Mouse (Mus musculus) hematopoietic multipotent progenitor cell, adult 10-12 weeks (in vitro differentiated cells): Measurements from ENCODE around the gene Gm3233. TPM values are rescaled to one million over a fixed set of nuclear protein-coding genes. Genes with fewer than 3 reads are reported as not detected.

Source experiments
- polyA plus RNA-seq: library from polyadenylated mRNA; stranded (reverse); fragments of >175 nt; gene quantifications from 2 replicates; pipeline ENCODE4 v1.2.3, GENCODE M21; 2012; ENCODE audit warnings: low replicate concordance

Gene Gm3233
- not detected in 2 replicates for polyA plus RNA-seq

GRCm38 (mm10) chr10:77759582-77759981, at the start of gene Gm3233:
Gene Gm3233 (minus strand): TSS chr10:77759682.

GRCm38 (mm10) chr10:77798921-77799508, 39.5 kb upstream of the Gm3233 start, which contains the start of gene Gm19668:
Gene Gm19668 (minus strand): TSS chr10:77799133.

GRCm38 (mm10) chr10:77794976-77795375, 35.5 kb upstream of the Gm3233 start, which contains the start of gene Gm9639:
Gene Gm9639 (minus strand): TSS chr10:77795076.

GRCm38 (mm10) chr10:77787876-77788275, 28.4 kb upstream of the Gm3233 start, which contains the start of gene Gm7137:
Gene Gm7137 (minus strand): TSS chr10:77788200.

GRCm38 (mm10) chr10:77782442-77782841, 23.0 kb upstream of the Gm3233 start, which contains the start of gene Gm3250:
Gene Gm3250 (minus strand): TSS chr10:77782542.

GRCm38 (mm10) chr10:77776844-77777243, 17.4 kb upstream of the Gm3233 start, which contains the start of gene Gm7138:
Gene Gm7138 (minus strand): TSS chr10:77776944.

GRCm38 (mm10) chr10:77771225-77771624, 11.7 kb upstream of the Gm3233 start, which contains the start of gene Gm3238:
Gene Gm3238 (minus strand): TSS chr10:77771325.

GRCm38 (mm10) chr10:77751254-77751653, 8.2 kb downstream of the Gm3233 start, which contains the start of gene Gm9736:
Gene Gm9736 (minus strand): TSS chr10:77751354.

GRCm38 (mm10) chr10:77741924-77742688, 17.4 kb downstream of the Gm3233 start, which contains the start of gene Gm18596:
Gene Gm18596 (minus strand): TSS chr10:77742638.

GRCm38 (mm10) chr10:77726186-77726585, 33.3 kb downstream of the Gm3233 start, which contains the start of gene Gm10100:
Gene Gm10100 (plus strand): TSS chr10:77726486.

GRCm38 (mm10) chr10:77720299-77720698, 39.2 kb downstream of the Gm3233 start, which contains the start of gene Krtap12-1:
Gene Krtap12-1 (plus strand): TSS chr10:77720599.

GRCm38 (mm10) chr10:77715507-77715906, 44.0 kb downstream of the Gm3233 start, which contains the start of gene Gm10142:
Gene Gm10142 (plus strand): TSS chr10:77715807.

GRCm38 (mm10) chr10:77711157-77711556, 48.3 kb downstream of the Gm3233 start, which contains the start of gene Gm10024:
Gene Gm10024 (plus strand): TSS chr10:77711457.

Other genes with a start within 250 kb of the Gm3233 start
- gene Fam207a, start 243.9 kb downstream of the Gm3233 start, polyA plus RNA-seq = 56.9 and 130 TPM in 2 replicates
- gene Itgb2, start 229.4 kb downstream of the Gm3233 start, polyA plus RNA-seq = 51.4 and 121 TPM in 2 replicates
- 59.7 and 100 TPM in 2 replicates for gene Pttg1ip, start 178.0 kb downstream of the Gm3233 start, polyA plus RNA-seq
- gene Sumo3, start 153.6 kb downstream of the Gm3233 start, polyA plus RNA-seq = 41.8 and 68.8 TPM in 2 replicates
- gene Gm49325, start 153.5 kb downstream of the Gm3233 start, polyA plus RNA-seq = not detected in 2 replicates
- gene Ube2g2, start 137.4 kb downstream of the Gm3233 start, polyA plus RNA-seq = 22.2 and 40.4 TPM in 2 replicates
- gene Tspear, start 73.1 kb downstream of the Gm3233 start, polyA plus RNA-seq = 0.80 and 1.4 TPM in 2 replicates
- gene Gm19402, start 68.9 kb downstream of the Gm3233 start, polyA plus RNA-seq = not detected in 2 replicates
- gene Gm9508, start 62.4 kb downstream of the Gm3233 start, polyA plus RNA-seq = not detected in 2 replicates
- gene Gm10272, start 53.1 kb downstream of the Gm3233 start, polyA plus RNA-seq = not detected in 2 replicates
- gene Gm10024, start 48.2 kb downstream of the Gm3233 start, polyA plus RNA-seq = not detected in 2 replicates
- gene Gm10142, start 43.9 kb downstream of the Gm3233 start, polyA plus RNA-seq = not detected in 2 replicates
- not detected in 2 replicates for gene Krtap12-1, start 39.1 kb downstream of the Gm3233 start, polyA plus RNA-seq
- gene Gm10100, start 33.2 kb downstream of the Gm3233 start, polyA plus RNA-seq = not detected in 2 replicates
- not detected in 2 replicates for gene Gm18596, start 17.0 kb downstream of the Gm3233 start, polyA plus RNA-seq
- not detected in 2 replicates for gene Gm9736, start 8.3 kb downstream of the Gm3233 start, polyA plus RNA-seq
- gene Gm3238, start 11.6 kb upstream of the Gm3233 start, polyA plus RNA-seq = not detected in 2 replicates
- not detected in 2 replicates for gene Gm7138, start 17.3 kb upstream of the Gm3233 start, polyA plus RNA-seq
- gene Gm3250, start 22.9 kb upstream of the Gm3233 start, polyA plus RNA-seq = not detected in 2 replicates
- not detected in 2 replicates for gene Gm7137, start 28.5 kb upstream of the Gm3233 start, polyA plus RNA-seq
- gene Gm9639, start 35.4 kb upstream of the Gm3233 start, polyA plus RNA-seq = not detected in 2 replicates
- not detected in 2 replicates for gene Gm19668, start 39.5 kb upstream of the Gm3233 start, polyA plus RNA-seq
- gene Gm9507, start 52.2 kb upstream of the Gm3233 start, polyA plus RNA-seq = not detected in 2 replicates
- not detected in 2 replicates for gene Gm2696, start 55.0 kb upstream of the Gm3233 start, polyA plus RNA-seq
- not detected in 2 replicates for gene Krtap10-4, start 67.4 kb upstream of the Gm3233 start, polyA plus RNA-seq
- not detected in 2 replicates for gene Krtap10-10, start 76.3 kb upstream of the Gm3233 start, polyA plus RNA-seq
- not detected in 2 replicates for gene Gm36176, start 87.1 kb upstream of the Gm3233 start, polyA plus RNA-seq
- gene Gm10318, start 93.2 kb upstream of the Gm3233 start, polyA plus RNA-seq = not detected in 2 replicates
- not detected in 2 replicates for gene Gm3285, start 102.3 kb upstream of the Gm3233 start, polyA plus RNA-seq
- 0.25 and 0.51 TPM in 2 replicates for gene Lrrc3, start 142.9 kb upstream of the Gm3233 start, polyA plus RNA-seq
- 16.4 and 23.4 TPM in 2 replicates for gene Trpm2, start 210.9 kb upstream of the Gm3233 start, polyA plus RNA-seq
- gene 1810043G02Rik, start 218.8 kb upstream of the Gm3233 start, polyA plus RNA-seq = 25.5 and 26.2 TPM in 2 replicates